Mouse (Mus musculus): Measurements from ENCODE around the gene Bbs2. TPM values are rescaled to one million over a fixed set of nuclear protein-coding genes. Genes with fewer than 3 reads are reported as not detected.
A peak's percentile ranks its signal among the peaks of the same experiment; 100 is the strongest.

Gene Bbs2
- polyA plus RNA-seq, 1 experiment from 2014 or later: 15.7 TPM

GRCm38 (mm10) chr8:94121625-94122024 lies 22.9 kb upstream of the Bbs2 start:
- no peaks in the 10 kb centered on the region for H3K36me3 ChIP-seq
- ATAC-seq (replicated peaks; ENCODE audit: low FRiP score): no peak
- peaks cover 22% of the 10 kb centered on the region for H3K4me1 ChIP-seq
- no peak overlapping the region for H3K4me3 ChIP-seq (replicated peaks)
- H3K4me2 ChIP-seq: no peak overlapping the region
- no peak overlapping the region for H3K9ac ChIP-seq
- WGBS: 81% methylated on average over 9 of the region's 9 CpGs
- H3K27me3 ChIP-seq: no peaks in the 10 kb centered on the region
- no peaks in the 10 kb centered on the region for H3K9me3 ChIP-seq (replicated peaks)
- no peak overlapping the region for H3K27ac ChIP-seq

- WGBS: 13% methylated on average over 6 of the region's 6 CpGs
Observed at GRCm38 (mm10) chr8:94118776-94119430, 20.2 kb upstream of the Bbs2 start.

GRCm38 (mm10) chr8:94113972-94114371 lies 15.2 kb upstream of the Bbs2 start:
- ATAC-seq (replicated peaks; ENCODE audit: low FRiP score): no peak
- Histone ChIP-seq H3K9ac (no peak overlapping the region), H3K4me1 (peaks cover 4% of the 10 kb centered on the region), H3K4me3 (replicated peaks) (no peak overlapping the region), H3K9me3 (replicated peaks) (no peaks in the 10 kb centered on the region), H3K27ac (no peak overlapping the region), H3K36me3 (no peaks in the 10 kb centered on the region), H3K4me2 (no peak overlapping the region), H3K27me3 (no peaks in the 10 kb centered on the region)
- WGBS: 87% methylated on average over 2 of the region's 2 CpGs

More at GRCm38 (mm10) chr8:94118776-94119430, 20.2 kb upstream of the Bbs2 start:
- H3K27me3 ChIP-seq: no peaks in the 10 kb centered on the region
- no peak overlapping the region for H3K4me3 ChIP-seq (replicated peaks)
- H3K36me3 ChIP-seq: no peaks in the 10 kb centered on the region
- no peak overlapping the region for H3K4me2 ChIP-seq
- ATAC-seq (replicated peaks; ENCODE audit: low FRiP score): peak; percentile 72; the same call in 1 of the 2 replicates
- no peak overlapping the region for H3K9ac ChIP-seq
- peaks cover 22% of the 10 kb centered on the region for H3K4me1 ChIP-seq
- H3K9me3 ChIP-seq (replicated peaks): no peaks in the 10 kb centered on the region
- H3K27ac ChIP-seq: no peak overlapping the region

GRCm38 (mm10) chr8:94113435-94113834 lies 14.7 kb upstream of the Bbs2 start:
- H3K9ac ChIP-seq: no peak overlapping the region
- H3K36me3 ChIP-seq: no peaks in the 10 kb centered on the region
- no peak for ATAC-seq (replicated peaks; ENCODE audit: low FRiP score)
- no peaks in the 10 kb centered on the region for H3K9me3 ChIP-seq (replicated peaks)
- 70% methylated on average over 1 of the region's 1 CpGs for WGBS
- no peak overlapping the region for H3K27ac ChIP-seq
- no peak overlapping the region for H3K4me3 ChIP-seq (replicated peaks)
- H3K4me2 ChIP-seq: no peak overlapping the region
- H3K4me1 ChIP-seq: no peaks in the 10 kb centered on the region
- H3K27me3 ChIP-seq: no peaks in the 10 kb centered on the region

- no peaks in the 10 kb centered on the region for H3K27me3 ChIP-seq
- no peaks in the 10 kb centered on the region for H3K36me3 ChIP-seq
- H3K4me3 ChIP-seq (replicated peaks): no peak overlapping the region
- no peak overlapping the region for H3K27ac ChIP-seq
- H3K9me3 ChIP-seq (replicated peaks): no peaks in the 10 kb centered on the region
- H3K4me1 ChIP-seq: no peaks in the 10 kb centered on the region
- ATAC-seq (replicated peaks; ENCODE audit: low FRiP score): no peak
- no peak overlapping the region for H3K4me2 ChIP-seq
- WGBS: 54% methylated on average over 6 of the region's 6 CpGs
- H3K9ac ChIP-seq: no peak overlapping the region
Observed at GRCm38 (mm10) chr8:94110526-94111177, 11.9 kb upstream of the Bbs2 start.

- no peaks in the 10 kb centered on the region for H3K27me3 ChIP-seq
- H3K4me2 ChIP-seq: no peak overlapping the region
- no peaks in the 10 kb centered on the region for H3K9me3 ChIP-seq (replicated peaks)
- H3K4me3 ChIP-seq (replicated peaks): no peak overlapping the region
- H3K36me3 ChIP-seq: no peaks in the 10 kb centered on the region
- no peak overlapping the region for H3K27ac ChIP-seq
- H3K9ac ChIP-seq: no peak overlapping the region
- no peaks in the 10 kb centered on the region for H3K4me1 ChIP-seq
- ATAC-seq (replicated peaks; ENCODE audit: low FRiP score): no peak
- 73% methylated on average over 5 of the region's 5 CpGs for WGBS
Observed at GRCm38 (mm10) chr8:94109835-94110234, 11.1 kb upstream of the Bbs2 start.

- ATAC-seq (replicated peaks; ENCODE audit: low FRiP score): peak; percentile 67; the same call in 1 of the 2 replicates
Observed at GRCm38 (mm10) chr8:94109396-94109795, 10.7 kb upstream of the Bbs2 start.

GRCm38 (mm10) chr8:94107871-94108270 lies 9.1 kb upstream of the Bbs2 start:
- Histone ChIP-seq H3K9me3 (replicated peaks) (no peaks in the 10 kb centered on the region), H3K4me1 (no peaks in the 10 kb centered on the region), H3K4me2 (no peak overlapping the region), H3K27ac (no peak overlapping the region), H3K4me3 (replicated peaks) (no peak overlapping the region), H3K9ac (no peak overlapping the region), H3K27me3 (no peaks in the 10 kb centered on the region), H3K36me3 (no peaks in the 10 kb centered on the region)
- no peak for ATAC-seq (replicated peaks; ENCODE audit: low FRiP score)
- 69% methylated on average over 3 of the region's 3 CpGs for WGBS

More at GRCm38 (mm10) chr8:94109396-94109795, 10.7 kb upstream of the Bbs2 start:
- Histone ChIP-seq H3K4me3 (replicated peaks) (no peak overlapping the region), H3K9ac (no peak overlapping the region), H3K9me3 (replicated peaks) (no peaks in the 10 kb centered on the region), H3K27me3 (no peaks in the 10 kb centered on the region), H3K27ac (no peak overlapping the region), H3K36me3 (no peaks in the 10 kb centered on the region), H3K4me2 (no peak overlapping the region), H3K4me1 (no peaks in the 10 kb centered on the region)
- 76% methylated on average over 6 of the region's 6 CpGs for WGBS

- H3K4me3 ChIP-seq (replicated peaks): no peak overlapping the region
- H3K9ac ChIP-seq: no peak overlapping the region
- no peaks in the 10 kb centered on the region for H3K36me3 ChIP-seq
- no peak for ATAC-seq (replicated peaks; ENCODE audit: low FRiP score)
- WGBS: 56% methylated on average over 5 of the region's 5 CpGs
- no peaks in the 10 kb centered on the region for H3K27me3 ChIP-seq
- H3K4me2 ChIP-seq: no peak overlapping the region
- no peak overlapping the region for H3K27ac ChIP-seq
- H3K4me1 ChIP-seq: peaks cover under 1% of the 10 kb centered on the region; the same call in 1 of the 2 replicates
- H3K9me3 ChIP-seq (replicated peaks): no peaks in the 10 kb centered on the region
Observed at GRCm38 (mm10) chr8:94104146-94104545, 5.4 kb upstream of the Bbs2 start.

- Histone ChIP-seq H3K4me1 (peaks cover 10% of the 10 kb centered on the region), H3K36me3 (no peaks in the 10 kb centered on the region), H3K9me3 (replicated peaks) (no peaks in the 10 kb centered on the region), H3K9ac (peak overlapping the region; percentile 51), H3K4me2 (peak overlapping the region; percentile 67), H3K27me3 (no peaks in the 10 kb centered on the region), H3K4me3 (replicated peaks) (peak overlapping the region; percentile 70), H3K27ac (peak overlapping the region; percentile 96)
- no peak for ATAC-seq (replicated peaks; ENCODE audit: low FRiP score)
- WGBS: 39% methylated on average over 4 of the region's 4 CpGs
Observed at GRCm38 (mm10) chr8:94098996-94099395, 268 bp upstream of the Bbs2 start.

GRCm38 (mm10) chr8:94094281-94094680 lies 4.4 kb downstream of the Bbs2 start:
- WGBS: 88% methylated on average over 6 of the region's 6 CpGs
- Histone ChIP-seq H3K27me3 (no peaks in the 10 kb centered on the region), H3K4me2 (no peak overlapping the region), H3K4me3 (replicated peaks) (no peak overlapping the region), H3K36me3 (no peaks in the 10 kb centered on the region), H3K27ac (no peak overlapping the region), H3K9me3 (replicated peaks) (no peaks in the 10 kb centered on the region), H3K9ac (no peak overlapping the region), H3K4me1 (peaks cover 10% of the 10 kb centered on the region)
- ATAC-seq (replicated peaks; ENCODE audit: low FRiP score): no peak

GRCm38 (mm10) chr8:94092848-94093247 lies 5.9 kb downstream of the Bbs2 start:
- H3K36me3 ChIP-seq: no peaks in the 10 kb centered on the region
- 83% methylated on average over 9 of the region's 9 CpGs for WGBS
- no peak overlapping the region for H3K4me3 ChIP-seq (replicated peaks)

More at GRCm38 (mm10) chr8:94092848-94093247, 5.9 kb downstream of the Bbs2 start:
- H3K9ac ChIP-seq: no peak overlapping the region
- H3K4me2 ChIP-seq: no peak overlapping the region
- ATAC-seq (replicated peaks; ENCODE audit: low FRiP score): no peak
- H3K27ac ChIP-seq: no peak overlapping the region
- H3K4me1 ChIP-seq: peaks cover 5% of the 10 kb centered on the region
- H3K27me3 ChIP-seq: no peaks in the 10 kb centered on the region
- no peaks in the 10 kb centered on the region for H3K9me3 ChIP-seq (replicated peaks)
